Mouse (Mus musculus) limb, embryonic 15.5 days (tissue): ENCODE measurements at regions not wholly inside any gene's neighbourhood (a gene's known extent, or its start where the extent isn't known, plus 50 kb on each side); places are given as distances from the start of the nearest gene placed in this dataset.
A peak's percentile ranks its signal among the peaks of the same experiment; 100 is the strongest.
"Not testable (repeated sequence)": the region's sequence is repeated elsewhere in the genome, so short reads cannot be mapped to it uniquely, and the experiment has no call there.

Experiments
- ATAC-seq: fragments of 200-750 bp; cut with Nextera tagmentation; 2 replicates; pipeline ENCODE4 v1.8.0; 2017; ENCODE audit warnings: low read depth, moderate TSS enrichment; ENCODE audit not compliant: insufficient number of reproducible peaks, low FRiP score, low TSS enrichment
- H3K27ac ChIP-seq: fragments of 300-500 bp; sonication (generic); 2 replicates; pipeline ENCODE4 v1.5.1; 2015; ENCODE audit warnings: moderate library complexity, mild to moderate bottlenecking, inconsistent platforms
- H3K27me3 ChIP-seq: fragments of 300-500 bp; sonication (generic); 2 replicates; pipeline ENCODE4 v1.6.1; 2015; ENCODE audit warnings: inconsistent platforms
- H3K36me3 ChIP-seq: fragments of 300-500 bp; sonication (generic); 2 replicates; pipeline ENCODE4 v1.6.1; 2015; ENCODE audit warnings: inconsistent platforms
- H3K4me1 ChIP-seq: fragments of 300-500 bp; sonication (generic); 2 replicates; pipeline ENCODE4 v1.6.1; 2015; ENCODE audit warnings: inconsistent platforms
- H3K4me2 ChIP-seq: fragments of 300-500 bp; sonication (generic); 2 replicates; pipeline ENCODE4 v1.6.1; 2015; ENCODE audit warnings: mild to moderate bottlenecking, inconsistent platforms
- H3K4me3 ChIP-seq: fragments of 300-500 bp; sonication (generic); 2 replicates; pipeline ENCODE4 v1.5.1; 2015; ENCODE audit warnings: mild to moderate bottlenecking, inconsistent platforms
- H3K9ac ChIP-seq: fragments of 300-500 bp; sonication (generic); 2 replicates; pipeline ENCODE4 v1.6.1; 2015; ENCODE audit warnings: inconsistent platforms
- H3K9me3 ChIP-seq: fragments of 300-500 bp; sonication (generic); 2 replicates; pipeline ENCODE4 v1.6.1; 2016; ENCODE audit warnings: inconsistent platforms
- WGBS: fragments of 180-500 bp; shearing (Covaris S2); methylation state at CpG from one replicate; pipeline ENCODE4 v1.1.7; 2015; 5-methylcytosine and 5-hydroxymethylcytosine counted together

DNA sequence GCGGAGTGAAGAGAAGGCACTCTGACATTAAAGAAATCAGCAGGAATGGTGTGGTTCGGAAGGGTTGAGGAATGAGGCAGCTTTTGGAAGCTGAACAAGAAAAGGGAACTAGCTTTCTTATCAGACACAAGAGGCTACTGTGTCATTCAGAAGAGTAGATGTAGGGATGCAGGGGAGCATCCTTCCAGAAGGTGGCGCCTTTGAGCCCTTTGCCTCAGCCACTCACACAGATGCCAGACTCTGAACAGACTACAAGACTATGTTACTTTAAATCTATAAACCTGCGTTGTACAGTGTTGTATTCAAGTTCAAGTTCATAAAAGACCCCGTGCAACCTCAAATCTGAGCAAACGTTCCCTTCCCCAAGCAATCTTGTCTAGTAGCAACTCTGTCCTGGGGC is 128.9 kb downstream of the Kap start:
- H3K4me1 ChIP-seq, H3K27me3 ChIP-seq, H3K36me3 ChIP-seq, H3K9me3 ChIP-seq, H3K27ac ChIP-seq, H3K4me2 ChIP-seq, H3K4me3 ChIP-seq, H3K9ac ChIP-seq, ATAC-seq: not testable (repeated sequence)
- 63% methylated on average over 6 of the region's 6 CpGs for WGBS

- not testable (repeated sequence) for H3K4me3 ChIP-seq, H3K27ac ChIP-seq, H3K9ac ChIP-seq, H3K36me3 ChIP-seq, ATAC-seq, H3K27me3 ChIP-seq, H3K4me1 ChIP-seq, H3K9me3 ChIP-seq
- 2% methylated on average over 8 of the region's 8 CpGs for WGBS
- 0 out of 2 replicates have a peak overlapping the region, but pooled peaks have one; percentile 20 for H3K4me2 ChIP-seq
Observed at GRCm38 (mm10) chr6:133706712-133707111, 146.8 kb downstream of the Kap start.

DNA sequence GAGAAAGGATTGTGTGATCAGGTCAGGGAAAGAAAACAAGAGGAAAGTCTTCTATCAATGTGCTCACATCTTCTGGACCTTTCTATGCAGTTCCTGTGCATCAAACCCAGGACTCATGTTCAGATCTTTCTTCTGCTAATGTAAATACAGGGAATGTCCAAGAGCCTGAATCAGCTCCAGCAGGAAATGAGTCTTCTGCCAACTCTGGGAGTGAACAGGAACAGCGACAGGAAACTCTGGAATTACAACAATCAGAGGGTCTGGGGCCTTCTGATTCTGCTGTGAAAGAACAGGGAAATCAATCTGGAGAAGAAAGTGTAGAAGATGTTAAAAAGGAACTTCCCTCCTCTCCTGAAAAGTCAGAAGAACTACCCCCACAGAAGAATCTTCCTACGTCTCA is 151.9 kb downstream of the Kap start:
- no peaks in the 10 kb centered on the region for H3K36me3 ChIP-seq
- no peaks in the 10 kb centered on the region for H3K4me1 ChIP-seq
- H3K4me2 ChIP-seq = no peak overlapping the region
- H3K9ac ChIP-seq = no peak overlapping the region
- H3K4me3 ChIP-seq = no peak overlapping the region
- 49% methylated on average over 2 of the region's 2 CpGs for WGBS
- no peaks in the 10 kb centered on the region for H3K27me3 ChIP-seq
- no peaks in the 10 kb centered on the region for H3K9me3 ChIP-seq
- ATAC-seq = no peak
- H3K27ac ChIP-seq = no peak overlapping the region
